Mouse (Mus musculus) intestine, embryonic 16.5 days (tissue): ENCODE data around the gene Polr2j. TPM values are rescaled to one million over a fixed set of nuclear protein-coding genes. Genes with fewer than 3 reads are reported as not detected.
"Not testable (repeated sequence)": the region's sequence is repeated elsewhere in the genome, so short reads cannot be mapped to it uniquely, and the experiment has no call there.

Experiments
- ATAC-seq: fragments of 200-750 bp; cut with Nextera tagmentation; 2 replicates; pipeline ENCODE4 v1.8.0; 2017; ENCODE audit warnings: moderate TSS enrichment, moderate library complexity
- H3K27ac ChIP-seq: fragments of 300-500 bp; sonication (generic); 2 replicates; pipeline ENCODE4 v1.5.1; 2014; ENCODE audit warnings: mild to moderate bottlenecking, low read length
- H3K27me3 ChIP-seq: fragments of 300-500 bp; sonication (generic); replicated peaks from 2 replicates; pipeline ENCODE4 v1.6.1; 2014; ENCODE audit warnings: low read length, control low read depth, mixed read lengths; ENCODE audit not compliant: control insufficient read depth, insufficient read depth
- H3K36me3 ChIP-seq: fragments of 300-500 bp; sonication (generic); 2 replicates; pipeline ENCODE4 v1.6.1; 2014; ENCODE audit warnings: low read length, control low read depth; ENCODE audit not compliant: control insufficient read depth, insufficient read depth
- H3K4me1 ChIP-seq: fragments of 300-500 bp; sonication (generic); 2 replicates; pipeline ENCODE4 v1.6.1; 2014; ENCODE audit warnings: low read length, control low read depth, mixed read lengths; ENCODE audit not compliant: control insufficient read depth, insufficient read depth
- H3K4me2 ChIP-seq: fragments of 300-500 bp; sonication (generic); 2 replicates; pipeline ENCODE4 v1.6.1; 2014; ENCODE audit warnings: low read depth, low read length, control low read depth
- H3K4me3 ChIP-seq: fragments of 300-500 bp; sonication (generic); 2 replicates; pipeline ENCODE4 v1.5.1; 2014; ENCODE audit warnings: mild to moderate bottlenecking, low read length
- H3K9ac ChIP-seq: fragments of 300-500 bp; sonication (generic); 2 replicates; pipeline ENCODE4 v1.6.1; 2014; ENCODE audit warnings: low read depth, low read length
- H3K9me3 ChIP-seq: fragments of 300-500 bp; sonication (generic); 2 replicates; pipeline ENCODE4 v1.6.1; 2016; ENCODE audit warnings: low read length, control low read depth; ENCODE audit not compliant: control insufficient read depth
- WGBS: fragments of 180-500 bp; shearing (Covaris S2); extraction: QIAGEN DNeasy Blood & Tissue Kit; methylation state at CpG from one replicate; pipeline ENCODE4 v1.1.7; 2014; 5-methylcytosine and 5-hydroxymethylcytosine counted together
- polyA plus RNA-seq: library from polyadenylated mRNA; unstranded; fragments of >200 nt; fragmentation: Nextera tagmentation; extraction: Ambion mirVana; gene quantifications from 2 replicates; pipeline ENCODE4 v1.2.1, GENCODE M21; 2015

Gene Polr2j
- polyA plus RNA-seq, 1 experiment from 2014 or later, result 230 TPM

GRCm38 (mm10) chr5:136098536-136098935 lies 17.9 kb upstream of the Polr2j start:
- no peak overlapping the region for H3K4me3 ChIP-seq
- no peak overlapping the region for H3K4me2 ChIP-seq
- no peak for ATAC-seq
- no peak overlapping the region for H3K27ac ChIP-seq
- 85% methylated on average over 10 of the region's 10 CpGs for WGBS
- H3K27me3 ChIP-seq, result no peaks in the 10 kb centered on the region
- no peak overlapping the region for H3K9ac ChIP-seq
- H3K9me3 ChIP-seq, result no peaks in the 10 kb centered on the region
- H3K36me3 ChIP-seq, result no peaks in the 10 kb centered on the region
- H3K4me1 ChIP-seq, result peaks cover 11% of the 10 kb centered on the region; the same call in 1 of the 2 replicates

GRCm38 (mm10) chr5:136102099-136102820 lies 14.2 kb upstream of the Polr2j start:
- no peaks in the 10 kb centered on the region for H3K36me3 ChIP-seq
- H3K27ac ChIP-seq, result no peak overlapping the region
- WGBS, result 10% methylated on average over 41 of the region's 41 CpGs
- ATAC-seq, result peak; percentile 79
- peak overlapping the region; percentile 72 for H3K4me2 ChIP-seq
- H3K4me1 ChIP-seq, result peaks cover 11% of the 10 kb centered on the region; the same call in 1 of the 2 replicates
- H3K27me3 ChIP-seq, result no peaks in the 10 kb centered on the region
- H3K4me3 ChIP-seq, result peak overlapping the region; percentile 36
- peak overlapping the region; percentile 51; the same call in 1 of the 2 replicates for H3K9ac ChIP-seq
- no peaks in the 10 kb centered on the region for H3K9me3 ChIP-seq

GRCm38 (mm10) chr5:136104511-136104910 lies 11.9 kb upstream of the Polr2j start:
- no peaks in the 10 kb centered on the region for H3K27me3 ChIP-seq
- peaks cover 11% of the 10 kb centered on the region; the same call in 1 of the 2 replicates for H3K4me1 ChIP-seq
- 89% methylated on average over 5 of the region's 5 CpGs for WGBS
- H3K27ac ChIP-seq, result no peak overlapping the region
- no peak overlapping the region for H3K9ac ChIP-seq
- no peak overlapping the region for H3K4me3 ChIP-seq
- no peak for ATAC-seq
- H3K36me3 ChIP-seq, result no peaks in the 10 kb centered on the region
- H3K4me2 ChIP-seq, result no peak overlapping the region
- no peaks in the 10 kb centered on the region for H3K9me3 ChIP-seq

GRCm38 (mm10) chr5:136108486-136108885 lies 7.9 kb upstream of the Polr2j start:
- Histone ChIP-seq H3K9ac (no peak overlapping the region), H3K4me2 (no peak overlapping the region), H3K9me3 (no peaks in the 10 kb centered on the region), H3K36me3 (no peaks in the 10 kb centered on the region), H3K4me1 (no peaks in the 10 kb centered on the region), H3K27me3 (no peaks in the 10 kb centered on the region), H3K4me3 (no peak overlapping the region), H3K27ac (no peak overlapping the region)
- ATAC-seq, result no peak
- WGBS, result 45% methylated on average over 2 of the region's 2 CpGs

GRCm38 (mm10) chr5:136109042-136109441 lies 7.4 kb upstream of the Polr2j start:
- no peak overlapping the region for H3K9ac ChIP-seq
- no peak overlapping the region for H3K27ac ChIP-seq
- H3K4me2 ChIP-seq, result no peak overlapping the region
- no peaks in the 10 kb centered on the region for H3K36me3 ChIP-seq
- no peaks in the 10 kb centered on the region for H3K27me3 ChIP-seq
- H3K9me3 ChIP-seq, result no peaks in the 10 kb centered on the region
- no peak for ATAC-seq
- H3K4me3 ChIP-seq, result no peak overlapping the region
- H3K4me1 ChIP-seq, result no peaks in the 10 kb centered on the region
- 75% methylated on average over 3 of the region's 3 CpGs for WGBS

- H3K36me3 ChIP-seq, H3K9ac ChIP-seq, H3K4me2 ChIP-seq, H3K27me3 ChIP-seq, ATAC-seq, H3K9me3 ChIP-seq, H3K27ac ChIP-seq, H3K4me3 ChIP-seq: not testable (repeated sequence)
- peaks cover 15% of the 10 kb centered on the region for H3K4me1 ChIP-seq
- WGBS, result 32% methylated on average over 4 of the region's 4 CpGs
Measured at GRCm38 (mm10) chr5:136113546-136113945, 2.9 kb upstream of the Polr2j start.

GRCm38 (mm10) chr5:136116784-136117112 lies 317 bp downstream of the Polr2j start:
- peak overlapping the region; percentile 72 for H3K4me3 ChIP-seq
- peak; percentile 79 for ATAC-seq
- no peaks in the 10 kb centered on the region for H3K9me3 ChIP-seq
- H3K9ac ChIP-seq, result peak overlapping the region; percentile 85
- no peaks in the 10 kb centered on the region for H3K27me3 ChIP-seq
- no peaks in the 10 kb centered on the region for H3K36me3 ChIP-seq
- 0 out of 2 replicates have a peak overlapping the region, but pooled peaks have one; percentile 30 for H3K27ac ChIP-seq
- H3K4me2 ChIP-seq, result peak overlapping the region; percentile 89
- H3K4me1 ChIP-seq, result peaks cover 15% of the 10 kb centered on the region
- under 1% methylated on average over 22 of the region's 22 CpGs for WGBS

- H3K36me3 ChIP-seq, result peaks cover 8% of the 10 kb centered on the region
- no peak overlapping the region for H3K9ac ChIP-seq
- H3K9me3 ChIP-seq, result no peaks in the 10 kb centered on the region
- H3K4me2 ChIP-seq, result no peak overlapping the region
- no peak overlapping the region for H3K27ac ChIP-seq
- peaks cover 10% of the 10 kb centered on the region for H3K4me1 ChIP-seq
- no peak for ATAC-seq
- 80% methylated on average over 10 of the region's 10 CpGs for WGBS
- H3K4me3 ChIP-seq, result no peak overlapping the region
- no peaks in the 10 kb centered on the region for H3K27me3 ChIP-seq
Measured at GRCm38 (mm10) chr5:136122165-136122564, 5.7 kb downstream of the Polr2j start.

GRCm38 (mm10) chr5:136135571-136136291 lies 19.3 kb downstream of the Polr2j start, which contains the start of the genes Lrwd1 and Alkbh4:
Gene Lrwd1, minus strand, starts transcription at chr5:136136074.
Gene Alkbh4, plus strand, starts transcription at chr5:136136146.
- Histone ChIP-seq H3K9me3 (no peaks in the 10 kb centered on the region), H3K36me3 (peaks cover 8% of the 10 kb centered on the region), H3K9ac (peak within 1 kb of the TSS; percentile 78), H3K27me3 (no peaks in the 10 kb centered on the region), H3K4me1 (peaks cover 12% of the 10 kb centered on the region; the same call in 1 of the 2 replicates), H3K4me3 (peak within 1 kb of the TSS; percentile 81), H3K27ac (peak within 1 kb of the TSS; percentile 58), H3K4me2 (peak within 1 kb of the TSS; percentile 65)
- WGBS, result under 1% methylated on average over 60 of the region's 60 CpGs
- ATAC-seq, result peak; percentile 96
